Mouse (Mus musculus): ENCODE measurements around the gene Cflar. TPM values are rescaled to one million over a fixed set of nuclear protein-coding genes. Genes with fewer than 3 reads are reported as not detected.

Gene Cflar
- polyA plus RNA-seq, 1 experiment, result 72.0 TPM

- H3K4me3 ChIP-seq (replicated peaks; ENCODE audit: control insufficient read depth, low read depth, low read length), result no peak overlapping the region
- H3K4me1 ChIP-seq (ENCODE audit: control insufficient read depth, insufficient read depth, low read length), result peaks cover 9% of the 10 kb centered on the region
- H3K27ac ChIP-seq (ENCODE audit: control insufficient read depth, insufficient read depth, low read depth, low read length, poor library complexity), result peak overlapping the region; percentile 21; the same call in 1 of the 2 replicates
- 76% methylated on average over 4 of the region's 4 CpGs for WGBS
- TF ChIP-seq CTCF (IDR thresholded peaks at IDR 0.05; ENCODE audit: control insufficient read depth, insufficient read depth, low read length) (no peak), POLR2A (IDR thresholded peaks at IDR 0.05; ENCODE audit: borderline replicate concordance, control insufficient read depth, low read depth, low read length) (no peak)
Observed at GRCm38 (mm10) chr1:58716883-58717220, 5.5 kb downstream of the Cflar start.

GRCm38 (mm10) chr1:58717589-58718270, 6.4 kb downstream of the Cflar start:
- H3K27ac ChIP-seq (ENCODE audit: control insufficient read depth, insufficient read depth, low read depth, low read length, poor library complexity), result no peak overlapping the region
- peaks cover 11% of the 10 kb centered on the region for H3K4me1 ChIP-seq (ENCODE audit: control insufficient read depth, insufficient read depth, low read length)
- TF ChIP-seq POLR2A (IDR thresholded peaks at IDR 0.05; ENCODE audit: borderline replicate concordance, control insufficient read depth, low read depth, low read length) (no peak), CTCF (IDR thresholded peaks at IDR 0.05; ENCODE audit: control insufficient read depth, insufficient read depth, low read length) (no peak)
- 53% methylated on average over 8 of the region's 8 CpGs for WGBS
- no peak overlapping the region for H3K4me3 ChIP-seq (replicated peaks; ENCODE audit: control insufficient read depth, low read depth, low read length)

GRCm38 (mm10) chr1:58719356-58719945, 8.1 kb downstream of the Cflar start:
- peak overlapping the region; percentile 18; the same call in 1 of the 2 replicates for H3K27ac ChIP-seq (ENCODE audit: control insufficient read depth, insufficient read depth, low read depth, low read length, poor library complexity)
- no peak overlapping the region for H3K4me3 ChIP-seq (replicated peaks; ENCODE audit: control insufficient read depth, low read depth, low read length)
- no peak for TF ChIP-seq POLR2A (IDR thresholded peaks at IDR 0.05; ENCODE audit: borderline replicate concordance, control insufficient read depth, low read depth, low read length)
- no peak for TF ChIP-seq CTCF (IDR thresholded peaks at IDR 0.05; ENCODE audit: control insufficient read depth, insufficient read depth, low read length)
- peaks cover 11% of the 10 kb centered on the region for H3K4me1 ChIP-seq (ENCODE audit: control insufficient read depth, insufficient read depth, low read length)
- 32% methylated on average over 7 of the region's 7 CpGs for WGBS

- peak overlapping the region; percentile 24; the same call in 1 of the 2 replicates for H3K27ac ChIP-seq (ENCODE audit: control insufficient read depth, insufficient read depth, low read depth, low read length, poor library complexity)
- 44% methylated on average over 8 of the region's 8 CpGs for WGBS
- H3K4me1 ChIP-seq (ENCODE audit: control insufficient read depth, insufficient read depth, low read length), result peaks cover 10% of the 10 kb centered on the region
- no peak for TF ChIP-seq CTCF (IDR thresholded peaks at IDR 0.05; ENCODE audit: control insufficient read depth, insufficient read depth, low read length)
- H3K4me3 ChIP-seq (replicated peaks; ENCODE audit: control insufficient read depth, low read depth, low read length), result no peak overlapping the region
Observed at GRCm38 (mm10) chr1:58720090-58720489, 8.8 kb downstream of the Cflar start.

GRCm38 (mm10) chr1:58720988-58721387, 9.7 kb downstream of the Cflar start:
- WGBS, result 13% methylated on average over 4 of the region's 4 CpGs
- Histone ChIP-seq H3K27ac (ENCODE audit: control insufficient read depth, insufficient read depth, low read depth, low read length, poor library complexity) (no peak overlapping the region; the same call in 1 of the 2 replicates), H3K4me1 (ENCODE audit: control insufficient read depth, insufficient read depth, low read length) (peaks cover 13% of the 10 kb centered on the region), H3K4me3 (replicated peaks; ENCODE audit: control insufficient read depth, low read depth, low read length) (no peak overlapping the region)
- no peak for TF ChIP-seq POLR2A (IDR thresholded peaks at IDR 0.05; ENCODE audit: borderline replicate concordance, control insufficient read depth, low read depth, low read length)
- no peak for TF ChIP-seq CTCF (IDR thresholded peaks at IDR 0.05; ENCODE audit: control insufficient read depth, insufficient read depth, low read length)

GRCm38 (mm10) chr1:58722115-58722938, 11.0 kb downstream of the Cflar start:
- Histone ChIP-seq H3K4me3 (replicated peaks; ENCODE audit: control insufficient read depth, low read depth, low read length) (no peak overlapping the region), H3K27ac (ENCODE audit: control insufficient read depth, insufficient read depth, low read depth, low read length, poor library complexity) (peak overlapping the region; percentile 33; the same call in 1 of the 2 replicates), H3K4me1 (ENCODE audit: control insufficient read depth, insufficient read depth, low read length) (peaks cover 11% of the 10 kb centered on the region)
- TF ChIP-seq CTCF (IDR thresholded peaks at IDR 0.05; ENCODE audit: control insufficient read depth, insufficient read depth, low read length) (no peak), POLR2A (IDR thresholded peaks at IDR 0.05; ENCODE audit: borderline replicate concordance, control insufficient read depth, low read depth, low read length) (no peak)
- WGBS, result 67% methylated on average over 11 of the region's 11 CpGs

- no peak for TF ChIP-seq POLR2A (IDR thresholded peaks at IDR 0.05; ENCODE audit: borderline replicate concordance, control insufficient read depth, low read depth, low read length)
- no peak for TF ChIP-seq CTCF (IDR thresholded peaks at IDR 0.05; ENCODE audit: control insufficient read depth, insufficient read depth, low read length)
- WGBS, result 82% methylated on average over 7 of the region's 7 CpGs
- Histone ChIP-seq H3K4me3 (replicated peaks; ENCODE audit: control insufficient read depth, low read depth, low read length) (no peak overlapping the region), H3K27ac (ENCODE audit: control insufficient read depth, insufficient read depth, low read depth, low read length, poor library complexity) (no peak overlapping the region), H3K4me1 (ENCODE audit: control insufficient read depth, insufficient read depth, low read length) (peaks cover 11% of the 10 kb centered on the region)
Observed at GRCm38 (mm10) chr1:58723062-58723808, 11.9 kb downstream of the Cflar start.

All from bone marrow, adult 2 months (tissue).